19 mouse cellular contexts compared by ENCODE assay signal in genomic region chr15:97725198-97725785, GRCm38 (mm10). TPM values are rescaled to one million over a fixed set of nuclear protein-coding genes. Genes with fewer than 3 reads are reported as not detected.
A peak's percentile ranks its signal among the peaks of the same experiment; 100 is the strongest.
DNase-seq lines count a peak whose midpoint lies in the region; TF ChIP-seq lines count a peak whose summit lies in the region.
"Had no signal": no experiment of that assay in that cellular context is flagged by ENCODE, and none has a peak within 500 bp of the region (broad histone marks: within the 10 kb centered on the region; RNA-seq: fewer than 3 reads in every experiment).

No protein-coding gene starts in this region.

- TF ChIP-seq EP300 in heart, adult 2 months (IDR thresholded peaks at IDR 0.05; ENCODE audit: insufficient read depth, low read depth, low read length) = no peak

- H3K4me3 ChIP-seq in layer of hippocampus, adult 2 months = no peak overlapping the region
- H3K4me3 ChIP-seq in heart, adult 2 months = no peak overlapping the region
- H3K4me3 ChIP-seq: forebrain, embryonic 12.5 days; heart, embryonic 13.5 days; limb, embryonic 12.5 days; liver, embryonic 13.5 days; stomach, embryonic 15.5 days had no signal

- H3K79me2 ChIP-seq in heart, adult 2 months (replicated peaks; ENCODE audit: control insufficient read depth, insufficient read depth, low read length) = no peaks in the 10 kb centered on the region

- WGBS in heart, adult 2 months = 63% methylated on average over 6 of the region's 6 CpGs

- no peak for DNase-seq in layer of hippocampus, adult 2 months (ENCODE audit: low spot score in 2 of 2)
- no peak for DNase-seq in layer of hippocampus, adult 11-12 months (ENCODE audit: low spot score)
- DNase-seq in NIH3T3 (ENCODE audit: low read depth) = peak; percentile 45
- DNase-seq in fibroblast of lung, adult 2 months (ENCODE audit: low read depth) = peak; percentile 60
- peak; percentile 40 for DNase-seq in testis, postnatal 10 days (ENCODE audit: low spot score)
- no peak for DNase-seq in heart, postnatal 36 days
- no peak for DNase-seq in heart, adult 2 months
- no peak for DNase-seq in lung, adult 18-20 months
- DNase-seq: cerebellum, adult 9-11 months; embryo, embryonic 11 days; gastrocnemius, postnatal 36 days; kidney, adult 18-20 months; kidney, postnatal 14 days; liver, embryonic 13.5 days; spleen, adult 18-20 months had no signal

- no peaks in the 10 kb centered on the region for H3K27me3 ChIP-seq in heart, adult 2 months (ENCODE audit: control insufficient read depth, insufficient read depth, low read length)
- H3K27me3 ChIP-seq: forebrain, embryonic 12.5 days; limb, embryonic 12.5 days; stomach, embryonic 15.5 days had no signal

- H3K27ac ChIP-seq in layer of hippocampus, adult 2 months = peak overlapping the region; percentile 79
- no peak overlapping the region for H3K27ac ChIP-seq in heart, adult 2 months
- H3K27ac ChIP-seq: forebrain, embryonic 12.5 days; heart, embryonic 13.5 days; limb, embryonic 12.5 days; liver, embryonic 13.5 days; stomach, embryonic 15.5 days had no signal

- TF ChIP-seq CTCF in layer of hippocampus, adult 2 months (conservative IDR thresholded peaks at IDR 0.05) = no peak
- no peak for TF ChIP-seq CTCF in heart, adult 2 months (IDR thresholded peaks at IDR 0.05)

- H3K36me3 ChIP-seq in heart, adult 2 months (ENCODE audit: control insufficient read depth, insufficient read depth, low read length) = no peaks in the 10 kb centered on the region
- H3K36me3 ChIP-seq: forebrain, embryonic 12.5 days; heart, embryonic 13.5 days; limb, embryonic 12.5 days; liver, embryonic 13.5 days; stomach, embryonic 15.5 days had no signal

- H3K4me1 ChIP-seq in heart, adult 2 months (ENCODE audit: control insufficient read depth, insufficient read depth, low read length) = peaks cover 27% of the 10 kb centered on the region
- H3K4me1 ChIP-seq: forebrain, embryonic 12.5 days; liver, embryonic 13.5 days; stomach, embryonic 15.5 days had no signal

- no peak for TF ChIP-seq POLR2A in heart, adult 2 months (IDR thresholded peaks at IDR 0.05; ENCODE audit: insufficient read depth, low read depth, low read length)

- intact Hi-C loops in heart, postnatal 36 days (cut with DNase I) = no loop called here
- intact Hi-C loops in heart, adult 2 months (cut with DNase I) = no loop called here

- no peak overlapping the region for H3K9ac ChIP-seq in heart, adult 2 months (ENCODE audit: low read depth, low read length)
- H3K9ac ChIP-seq: forebrain, embryonic 12.5 days; heart, embryonic 13.5 days; limb, embryonic 12.5 days; liver, embryonic 13.5 days; stomach, embryonic 15.5 days had no signal

RNA-seq across cellular contexts. Expression of gene Endou, which starts 5.8 kb away (rescaled TPM):
- total RNA-seq in layer of hippocampus, adult 2 months (2021) = under 1 TPM; 0.59 to 0.96 TPM
- total RNA-seq in heart, postnatal 36 days (2021) = 1 to 10 TPM; 1.3 to 2.2 TPM
- total RNA-seq in heart, adult 2 months (2021) = 1 to 10 TPM; 1.1 to 1.2 TPM
- polyA plus RNA-seq in heart, adult 2 months (2012; rRNA removed) = 2.4 TPM in 2 replicates
- polyA plus RNA-seq: liver, embryonic 13.5 days had no signal

RNA-seq across cellular contexts. Expression of gene Rpap3, which starts 19.7 kb away (rescaled TPM):
- total RNA-seq in layer of hippocampus, adult 2 months (2021) = 10 to 100 TPM; 25.6 to 25.9 TPM
- 10 to 100 TPM; 13.1 to 15.7 TPM for total RNA-seq in heart, postnatal 36 days (2021)
- 10 to 100 TPM; 12.7 to 14.2 TPM for total RNA-seq in heart, adult 2 months (2021)
- polyA plus RNA-seq in heart, adult 2 months (2012; rRNA removed) = 4.4 and 7.4 TPM in 2 replicates

RNA-seq across cellular contexts. Expression of gene Rapgef3, which starts 42.5 kb away (rescaled TPM):
- 10 to 100 TPM; 45.5 to 46.8 TPM for total RNA-seq in layer of hippocampus, adult 2 months (2021)
- 10 to 100 TPM; 25.4 to 27.4 TPM for total RNA-seq in heart, postnatal 36 days (2021)
- total RNA-seq in heart, adult 2 months (2021) = 10 to 100 TPM; 21.5 to 27.9 TPM
- polyA plus RNA-seq in heart, adult 2 months (2012; rRNA removed) = 44.4 and 57.0 TPM in 2 replicates

RNA-seq across cellular contexts. Expression of gene Slc48a1, which starts 53.0 kb away (rescaled TPM):
- 100 to 1,000 TPM; 133 to 135 TPM for total RNA-seq in layer of hippocampus, adult 2 months (2021)
- total RNA-seq in heart, postnatal 36 days (2021) = 10 to 100 TPM; 73.3 to 84.1 TPM
- 10 to 100 TPM; 72.7 to 73.0 TPM for total RNA-seq in heart, adult 2 months (2021)
- 82.8 and 85.3 TPM in 2 replicates for polyA plus RNA-seq in heart, adult 2 months (2012; rRNA removed)

Comparison
In these comparisons a context has a peak if more than half of its experiments do, and no peak if none do; other contexts are left out.
1. DNase-seq: peak in NIH3T3 (single experiment), fibroblast of lung, adult 2 months (single experiment) and testis, postnatal 10 days (single experiment); none in layer of hippocampus, adult 2 months (0 of 2), layer of hippocampus, adult 11-12 months (single experiment), heart, postnatal 36 days (0 of 2), heart, adult 2 months (0 of 2) and lung, adult 18-20 months (0 of 2).